Mouse (Mus musculus) CH12.LX (cell line): ENCODE data around the gene Cdk5.

Source experiments
- CTCF ChIP-seq, 2 experiments: IDR thresholded peaks in 1 of 2; conservative IDR thresholded peaks in 1 of 2; 2 replicates each; pipeline ENCODE4 v1.5.1; 2011 to 2012; ENCODE audit warnings: low read depth in 2 of 2, low read length in 2 of 2, improper control_type of control experiment in 1 of 2, inconsistent platforms in 1 of 2, mild to moderate bottlenecking in 1 of 2, moderate library complexity in 1 of 2
- EP300 ChIP-seq: IDR thresholded peaks from 2 replicates; pipeline ENCODE4 v1.6.1; 2011; ENCODE audit warnings: low read length, improper control_type of control experiment
- MXI1 ChIP-seq: IDR thresholded peaks from 2 replicates; pipeline ENCODE4 v1.6.1; 2011; ENCODE audit warnings: mild to moderate bottlenecking, low read depth, low read length, improper control_type of control experiment
- NRF1 ChIP-seq: IDR thresholded peaks from 2 replicates; pipeline ENCODE4 v1.6.1; 2014; ENCODE audit warnings: low read depth, mild to moderate bottlenecking, inconsistent platforms, low read length, improper control_type of control experiment, moderate library complexity

- TF ChIP-seq NRF1 = no peak
- TF ChIP-seq EP300 = no peak
- no peak for TF ChIP-seq CTCF (conservative IDR thresholded peaks at IDR 0.05 in 1 of 2, IDR thresholded peaks at IDR 0.05 in 1 of 2; ENCODE audit: low read depth in 2 of 2, low read length in 2 of 2)
- TF ChIP-seq MXI1 = no peak
Observed at GRCm38 (mm10) chr5:24452030-24452690, 28.8 kb upstream of the Cdk5 start, which contains the start of gene Agap3.
